Mouse (Mus musculus): ENCODE measurements around the gene Tmcc1. TPM values are rescaled to one million over a fixed set of nuclear protein-coding genes. Genes with fewer than 3 reads are reported as not detected.

Tmcc1 gene
- polyA plus RNA-seq, 1 experiment, result 20.5 TPM

- H3K27ac ChIP-seq (ENCODE audit: insufficient read depth, low read length), result no peak overlapping the region
Observed at GRCm38 (mm10) chr6:116107471-116108358, 85.6 kb downstream of the Tmcc1 start.

GRCm38 (mm10) chr6:116106967-116107470 is 86.3 kb downstream of the Tmcc1 start:
- no peak overlapping the region for H3K27ac ChIP-seq (ENCODE audit: insufficient read depth, low read length)
- no peaks in the 10 kb centered on the region for H3K4me1 ChIP-seq (ENCODE audit: control insufficient read depth, insufficient read depth, low read length)
- H3K9me3 ChIP-seq (replicated peaks; ENCODE audit: control insufficient read depth, insufficient read depth, low read length, poor library complexity, severe bottlenecking), result no peaks in the 10 kb centered on the region
- peak overlapping the region; percentile 51 for H3K4me3 ChIP-seq (ENCODE audit: low read depth, low read length)
- no peaks in the 10 kb centered on the region for H3K27me3 ChIP-seq (ENCODE audit: control insufficient read depth, insufficient read depth, low read length, poor library complexity, severe bottlenecking)
- no peak overlapping the region; the same call in 1 of the 2 replicates for H3K9ac ChIP-seq (ENCODE audit: low read depth, poor library complexity, severe bottlenecking)
- TF ChIP-seq CTCF (IDR thresholded peaks at IDR 0.05; ENCODE audit: low read depth, low read length), result no peak
- no peak for TF ChIP-seq EP300 (IDR thresholded peaks at IDR 0.05; ENCODE audit: insufficient read depth, low read depth, low read length)
- no peak for TF ChIP-seq POLR2A (IDR thresholded peaks at IDR 0.05; ENCODE audit: insufficient read depth, low read length)
- no peaks in the 10 kb centered on the region for H3K36me3 ChIP-seq (ENCODE audit: control insufficient read depth, insufficient read depth, low read length, poor library complexity, severe bottlenecking)

More at GRCm38 (mm10) chr6:116107471-116108358, 85.6 kb downstream of the Tmcc1 start:
- Histone ChIP-seq H3K36me3 (ENCODE audit: control insufficient read depth, insufficient read depth, low read length, poor library complexity, severe bottlenecking) (no peaks in the 10 kb centered on the region), H3K9me3 (replicated peaks; ENCODE audit: control insufficient read depth, insufficient read depth, low read length, poor library complexity, severe bottlenecking) (no peaks in the 10 kb centered on the region), H3K9ac (ENCODE audit: low read depth, poor library complexity, severe bottlenecking) (no peak overlapping the region; the same call in 1 of the 2 replicates), H3K27me3 (ENCODE audit: control insufficient read depth, insufficient read depth, low read length, poor library complexity, severe bottlenecking) (no peaks in the 10 kb centered on the region), H3K4me1 (ENCODE audit: control insufficient read depth, insufficient read depth, low read length) (no peaks in the 10 kb centered on the region), H3K4me3 (ENCODE audit: low read depth, low read length) (peak overlapping the region; percentile 51)
- TF ChIP-seq POLR2A (IDR thresholded peaks at IDR 0.05; ENCODE audit: insufficient read depth, low read length), result no peak
- TF ChIP-seq EP300 (IDR thresholded peaks at IDR 0.05; ENCODE audit: insufficient read depth, low read depth, low read length), result no peak
- no peak for TF ChIP-seq CTCF (IDR thresholded peaks at IDR 0.05; ENCODE audit: low read depth, low read length)

GRCm38 (mm10) chr6:116097579-116097978 is 95.7 kb downstream of the Tmcc1 start:
- Histone ChIP-seq H3K9ac (ENCODE audit: low read depth, poor library complexity, severe bottlenecking) (no peak overlapping the region), H3K4me3 (ENCODE audit: low read depth, low read length) (no peak overlapping the region), H3K9me3 (replicated peaks; ENCODE audit: control insufficient read depth, insufficient read depth, low read length, poor library complexity, severe bottlenecking) (no peaks in the 10 kb centered on the region), H3K36me3 (ENCODE audit: control insufficient read depth, insufficient read depth, low read length, poor library complexity, severe bottlenecking) (no peaks in the 10 kb centered on the region), H3K27me3 (ENCODE audit: control insufficient read depth, insufficient read depth, low read length, poor library complexity, severe bottlenecking) (no peaks in the 10 kb centered on the region), H3K4me1 (ENCODE audit: control insufficient read depth, insufficient read depth, low read length) (no peaks in the 10 kb centered on the region), H3K27ac (ENCODE audit: insufficient read depth, low read length) (no peak overlapping the region)
- no peak for TF ChIP-seq EP300 (IDR thresholded peaks at IDR 0.05; ENCODE audit: insufficient read depth, low read depth, low read length)
- no peak for TF ChIP-seq CTCF (IDR thresholded peaks at IDR 0.05; ENCODE audit: low read depth, low read length)
- TF ChIP-seq POLR2A (IDR thresholded peaks at IDR 0.05; ENCODE audit: insufficient read depth, low read length), result no peak

- TF ChIP-seq POLR2A (IDR thresholded peaks at IDR 0.05; ENCODE audit: insufficient read depth, low read length) (no peak), EP300 (IDR thresholded peaks at IDR 0.05; ENCODE audit: insufficient read depth, low read depth, low read length) (no peak), CTCF (IDR thresholded peaks at IDR 0.05; ENCODE audit: low read depth, low read length) (no peak)
- H3K27me3 ChIP-seq (ENCODE audit: control insufficient read depth, insufficient read depth, low read length, poor library complexity, severe bottlenecking), result no peaks in the 10 kb centered on the region
- no peak overlapping the region for H3K9ac ChIP-seq (ENCODE audit: low read depth, poor library complexity, severe bottlenecking)
- H3K4me3 ChIP-seq (ENCODE audit: low read depth, low read length), result no peak overlapping the region
- H3K4me1 ChIP-seq (ENCODE audit: control insufficient read depth, insufficient read depth, low read length), result no peaks in the 10 kb centered on the region
- no peak overlapping the region for H3K27ac ChIP-seq (ENCODE audit: insufficient read depth, low read length)
- H3K9me3 ChIP-seq (replicated peaks; ENCODE audit: control insufficient read depth, insufficient read depth, low read length, poor library complexity, severe bottlenecking), result no peaks in the 10 kb centered on the region
- no peaks in the 10 kb centered on the region for H3K36me3 ChIP-seq (ENCODE audit: control insufficient read depth, insufficient read depth, low read length, poor library complexity, severe bottlenecking)
Observed at GRCm38 (mm10) chr6:116089402-116089801, 103.9 kb downstream of the Tmcc1 start.

- no peak overlapping the region for H3K4me3 ChIP-seq (ENCODE audit: low read depth, low read length)
- H3K27ac ChIP-seq (ENCODE audit: insufficient read depth, low read length), result no peak overlapping the region
- no peaks in the 10 kb centered on the region for H3K27me3 ChIP-seq (ENCODE audit: control insufficient read depth, insufficient read depth, low read length, poor library complexity, severe bottlenecking)
- TF ChIP-seq CTCF (IDR thresholded peaks at IDR 0.05; ENCODE audit: low read depth, low read length) (no peak), EP300 (IDR thresholded peaks at IDR 0.05; ENCODE audit: insufficient read depth, low read depth, low read length) (no peak), POLR2A (IDR thresholded peaks at IDR 0.05; ENCODE audit: insufficient read depth, low read length) (no peak)
- H3K36me3 ChIP-seq (ENCODE audit: control insufficient read depth, insufficient read depth, low read length, poor library complexity, severe bottlenecking), result no peaks in the 10 kb centered on the region
- H3K4me1 ChIP-seq (ENCODE audit: control insufficient read depth, insufficient read depth, low read length), result no peaks in the 10 kb centered on the region
- no peaks in the 10 kb centered on the region for H3K9me3 ChIP-seq (replicated peaks; ENCODE audit: control insufficient read depth, insufficient read depth, low read length, poor library complexity, severe bottlenecking)
- H3K9ac ChIP-seq (ENCODE audit: low read depth, poor library complexity, severe bottlenecking), result no peak overlapping the region
Observed at GRCm38 (mm10) chr6:116086036-116086435, 107.2 kb downstream of the Tmcc1 start.

GRCm38 (mm10) chr6:116082239-116082638 is 111.0 kb downstream of the Tmcc1 start:
- TF ChIP-seq CTCF (IDR thresholded peaks at IDR 0.05; ENCODE audit: low read depth, low read length) (no peak), EP300 (IDR thresholded peaks at IDR 0.05; ENCODE audit: insufficient read depth, low read depth, low read length) (no peak), POLR2A (IDR thresholded peaks at IDR 0.05; ENCODE audit: insufficient read depth, low read length) (no peak)
- Histone ChIP-seq H3K4me1 (ENCODE audit: control insufficient read depth, insufficient read depth, low read length) (no peaks in the 10 kb centered on the region), H3K36me3 (ENCODE audit: control insufficient read depth, insufficient read depth, low read length, poor library complexity, severe bottlenecking) (no peaks in the 10 kb centered on the region), H3K9ac (ENCODE audit: low read depth, poor library complexity, severe bottlenecking) (no peak overlapping the region), H3K9me3 (replicated peaks; ENCODE audit: control insufficient read depth, insufficient read depth, low read length, poor library complexity, severe bottlenecking) (no peaks in the 10 kb centered on the region), H3K27ac (ENCODE audit: insufficient read depth, low read length) (no peak overlapping the region), H3K27me3 (ENCODE audit: control insufficient read depth, insufficient read depth, low read length, poor library complexity, severe bottlenecking) (no peaks in the 10 kb centered on the region), H3K4me3 (ENCODE audit: low read depth, low read length) (no peak overlapping the region)
